Mouse (Mus musculus) embryonic facial prominence, embryonic 15.5 days (tissue): ENCODE measurements around the gene Upk2. TPM values are rescaled to one million over a fixed set of nuclear protein-coding genes. Genes with fewer than 3 reads are reported as not detected.
A peak's percentile ranks its signal among the peaks of the same experiment; 100 is the strongest.

Source experiments
- ATAC-seq: fragments of 200-750 bp; cut with Nextera tagmentation; 2 replicates; pipeline ENCODE4 v1.8.0; 2017; ENCODE audit warnings: low read depth, moderate TSS enrichment; ENCODE audit not compliant: insufficient number of reproducible peaks, low FRiP score, low TSS enrichment
- H3K27ac ChIP-seq: fragments of 300-500 bp; sonication (generic); replicated peaks from 2 replicates; pipeline ENCODE4 v1.5.1; 2015; ENCODE audit warnings: mild to moderate bottlenecking, inconsistent platforms
- H3K27me3 ChIP-seq: fragments of 300-500 bp; sonication (generic); 2 replicates; pipeline ENCODE4 v1.6.1; 2015; ENCODE audit warnings: inconsistent platforms
- H3K36me3 ChIP-seq: fragments of 300-500 bp; sonication (generic); 2 replicates; pipeline ENCODE4 v1.6.1; 2015; ENCODE audit warnings: mild to moderate bottlenecking, inconsistent platforms
- H3K4me1 ChIP-seq: fragments of 300-500 bp; sonication (generic); 2 replicates; pipeline ENCODE4 v1.6.1; 2015; ENCODE audit warnings: inconsistent platforms
- H3K4me2 ChIP-seq: fragments of 300-500 bp; sonication (generic); replicated peaks from 2 replicates; pipeline ENCODE4 v1.6.1; 2015; ENCODE audit warnings: mild to moderate bottlenecking, inconsistent platforms
- H3K4me3 ChIP-seq: fragments of 300-500 bp; sonication (generic); replicated peaks from 2 replicates; pipeline ENCODE4 v1.5.1; 2015; ENCODE audit warnings: mild to moderate bottlenecking, inconsistent platforms
- H3K9ac ChIP-seq: fragments of 300-500 bp; sonication (generic); 2 replicates; pipeline ENCODE4 v1.6.1; 2015; ENCODE audit warnings: inconsistent platforms
- H3K9me3 ChIP-seq: fragments of 300-500 bp; sonication (generic); replicated peaks from 2 replicates; pipeline ENCODE4 v1.6.1; 2016; ENCODE audit warnings: inconsistent platforms
- WGBS: fragments of 180-500 bp; shearing (Covaris S2); methylation state at CpG from one replicate; pipeline ENCODE4 v1.1.7; 2015; 5-methylcytosine and 5-hydroxymethylcytosine counted together
- polyA plus RNA-seq: library from polyadenylated mRNA; unstranded; fragments of >200 nt; fragmentation: Nextera tagmentation; extraction: Ambion mirVana; gene quantifications from 2 replicates; pipeline ENCODE4 v1.2.1, GENCODE M21; 2015

Gene Upk2
- polyA plus RNA-seq, 1 experiment from 2014 or later: 3.3 TPM

GRCm38 (mm10) chr9:44479628-44480428 lies 25.1 kb upstream of the Upk2 start:
- Histone ChIP-seq H3K9me3 (no peaks in the 10 kb centered on the region), H3K9ac (peak overlapping the region; percentile 76), H3K4me3 (peak overlapping the region; percentile 83), H3K27me3 (no peaks in the 10 kb centered on the region), H3K4me1 (peaks cover 36% of the 10 kb centered on the region), H3K4me2 (peak overlapping the region; percentile 91), H3K27ac (peak overlapping the region; percentile 100), H3K36me3 (no peaks in the 10 kb centered on the region)
- WGBS: under 1% methylated on average over 26 of the region's 26 CpGs
- peak; percentile 46 for ATAC-seq

- Histone ChIP-seq H3K9me3 (no peaks in the 10 kb centered on the region), H3K4me2 (peak overlapping the region; percentile 91), H3K36me3 (no peaks in the 10 kb centered on the region), H3K27me3 (no peaks in the 10 kb centered on the region), H3K4me1 (peaks cover 28% of the 10 kb centered on the region), H3K9ac (peak overlapping the region; percentile 76), H3K27ac (peak overlapping the region; percentile 100), H3K4me3 (peak overlapping the region; percentile 83)
- WGBS: under 1% methylated on average over 29 of the region's 29 CpGs
- peak; percentile 81 for ATAC-seq
Measured at GRCm38 (mm10) chr9:44478959-44479605, 24.3 kb upstream of the Upk2 start.

- peak overlapping the region; percentile 91 for H3K4me2 ChIP-seq
- WGBS: under 1% methylated on average over 23 of the region's 27 CpGs
- H3K4me3 ChIP-seq: peak overlapping the region; percentile 83
Measured at GRCm38 (mm10) chr9:44478229-44478921, 23.6 kb upstream of the Upk2 start.

GRCm38 (mm10) chr9:44477339-44478228 lies 22.8 kb upstream of the Upk2 start:
- no peak for ATAC-seq
- WGBS: 5% methylated on average over 24 of the region's 24 CpGs
- H3K36me3 ChIP-seq: no peaks in the 10 kb centered on the region

More at GRCm38 (mm10) chr9:44478229-44478921, 23.6 kb upstream of the Upk2 start:
- peaks cover 27% of the 10 kb centered on the region for H3K4me1 ChIP-seq
- ATAC-seq: peak; percentile 72
- no peaks in the 10 kb centered on the region for H3K9me3 ChIP-seq
- H3K9ac ChIP-seq: peak overlapping the region; percentile 76
- peak overlapping the region; percentile 100 for H3K27ac ChIP-seq
- no peaks in the 10 kb centered on the region for H3K27me3 ChIP-seq
- H3K36me3 ChIP-seq: no peaks in the 10 kb centered on the region

GRCm38 (mm10) chr9:44475936-44476335 lies 21.2 kb upstream of the Upk2 start:
- no peak overlapping the region for H3K4me2 ChIP-seq
- H3K36me3 ChIP-seq: no peaks in the 10 kb centered on the region
- 95% methylated on average over 3 of the region's 3 CpGs for WGBS
- H3K9ac ChIP-seq: no peak overlapping the region
- no peak overlapping the region for H3K27ac ChIP-seq
- no peak for ATAC-seq
- H3K27me3 ChIP-seq: no peaks in the 10 kb centered on the region
- H3K4me1 ChIP-seq: peaks cover 18% of the 10 kb centered on the region
- H3K9me3 ChIP-seq: no peaks in the 10 kb centered on the region
- H3K4me3 ChIP-seq: no peak overlapping the region

More at GRCm38 (mm10) chr9:44477339-44478228, 22.8 kb upstream of the Upk2 start:
- Histone ChIP-seq H3K4me1 (peaks cover 27% of the 10 kb centered on the region), H3K27me3 (no peaks in the 10 kb centered on the region), H3K9me3 (no peaks in the 10 kb centered on the region), H3K4me2 (peak overlapping the region; percentile 91), H3K4me3 (peak overlapping the region; percentile 83), H3K9ac (peak overlapping the region; percentile 76), H3K27ac (peak overlapping the region; percentile 100)

- no peak for ATAC-seq
Measured at GRCm38 (mm10) chr9:44474327-44474726, 19.6 kb upstream of the Upk2 start.

GRCm38 (mm10) chr9:44473184-44473583 lies 18.4 kb upstream of the Upk2 start:
- Histone ChIP-seq H3K4me1 (peaks cover 9% of the 10 kb centered on the region), H3K9me3 (no peaks in the 10 kb centered on the region), H3K27me3 (no peaks in the 10 kb centered on the region), H3K36me3 (no peaks in the 10 kb centered on the region), H3K4me3 (no peak overlapping the region), H3K9ac (no peak overlapping the region), H3K27ac (no peak overlapping the region), H3K4me2 (no peak overlapping the region)
- ATAC-seq: no peak
- 62% methylated on average over 3 of the region's 3 CpGs for WGBS

More at GRCm38 (mm10) chr9:44474327-44474726, 19.6 kb upstream of the Upk2 start:
- H3K4me1 ChIP-seq: peaks cover 9% of the 10 kb centered on the region
- 40% methylated on average over 1 of the region's 1 CpGs for WGBS
- no peaks in the 10 kb centered on the region for H3K9me3 ChIP-seq
- H3K4me2 ChIP-seq: no peak overlapping the region
- no peak overlapping the region for H3K4me3 ChIP-seq
- H3K27me3 ChIP-seq: no peaks in the 10 kb centered on the region
- H3K9ac ChIP-seq: no peak overlapping the region
- no peak overlapping the region for H3K27ac ChIP-seq
- no peaks in the 10 kb centered on the region for H3K36me3 ChIP-seq

GRCm38 (mm10) chr9:44468800-44469199 lies 14.0 kb upstream of the Upk2 start:
- H3K4me3 ChIP-seq: no peak overlapping the region
- no peak overlapping the region for H3K4me2 ChIP-seq
- H3K4me1 ChIP-seq: no peaks in the 10 kb centered on the region
- H3K27ac ChIP-seq: no peak overlapping the region
- no peak for ATAC-seq
- H3K9me3 ChIP-seq: no peaks in the 10 kb centered on the region
- no peaks in the 10 kb centered on the region for H3K36me3 ChIP-seq
- WGBS: 39% methylated on average over 2 of the region's 2 CpGs
- no peaks in the 10 kb centered on the region for H3K27me3 ChIP-seq
- H3K9ac ChIP-seq: no peak overlapping the region

- no peaks in the 10 kb centered on the region for H3K9me3 ChIP-seq
- no peak for ATAC-seq
- H3K27ac ChIP-seq: no peak overlapping the region
- no peak overlapping the region for H3K4me3 ChIP-seq
- H3K9ac ChIP-seq: no peak overlapping the region
- no peak overlapping the region for H3K4me2 ChIP-seq
- WGBS: 45% methylated on average over 7 of the region's 7 CpGs
- H3K27me3 ChIP-seq: no peaks in the 10 kb centered on the region
- no peaks in the 10 kb centered on the region for H3K4me1 ChIP-seq
- no peaks in the 10 kb centered on the region for H3K36me3 ChIP-seq
Measured at GRCm38 (mm10) chr9:44468224-44468623, 13.4 kb upstream of the Upk2 start.

- H3K9me3 ChIP-seq: no peaks in the 10 kb centered on the region
- ATAC-seq: no peak
- H3K36me3 ChIP-seq: no peaks in the 10 kb centered on the region
- H3K4me3 ChIP-seq: no peak overlapping the region
- no peak overlapping the region for H3K4me2 ChIP-seq
- WGBS: 79% methylated on average over 5 of the region's 5 CpGs
- H3K9ac ChIP-seq: no peak overlapping the region
- no peak overlapping the region for H3K27ac ChIP-seq
- no peaks in the 10 kb centered on the region for H3K27me3 ChIP-seq
- H3K4me1 ChIP-seq: 0 out of 2 replicates have a peak, but pooled peaks cover 4% of the 10 kb centered on the region
Measured at GRCm38 (mm10) chr9:44461950-44462349, 7.2 kb upstream of the Upk2 start.
